Mouse (Mus musculus): ENCODE data around the gene Arhgap24.

GRCm38 (mm10) chr5:102582864-102583410 is 101.7 kb downstream of the Arhgap24 start:
- TF ChIP-seq TAL1 (IDR thresholded peaks at IDR 0.05; ENCODE audit: low read length) (no peak), GATA1 (IDR thresholded peaks at IDR 0.05; ENCODE audit: low read length) (no peak)

Data from erythroblast, embryonic 14.5 days (primary cell).